Mouse (Mus musculus) lung, adult 18-20 months (tissue): ENCODE results near the gene AI464131.
"Not testable (repeated sequence)": the region's sequence is repeated elsewhere in the genome, so short reads cannot be mapped to it uniquely, and the experiment has no call there.

Experiments used
- DNase-seq, 2 experiments: peaks; one replicate each; pipeline ENCODE4 v3.0.0; 2022; ENCODE audit warnings: mixed read lengths in 2 of 2

The AI464131 gene

GRCm38 (mm10) chr4:41468396-41469080, 34.3 kb downstream of the AI464131 start:
- DNase-seq: peak; percentile 57 to 63

- DNase-seq: no peak
These were observed 37.6 kb downstream of the AI464131 start for GRCm38 (mm10) chr4:41465287-41465665.

- peak; percentile 99 to 100 for DNase-seq
These were observed 38.3 kb downstream of the AI464131 start, which contains the start of the genes Kif24 and Nudt2 for GRCm38 (mm10) chr4:41464345-41465286. Kif24 (minus strand) TSS chr4:41464887. Nudt2 (plus strand) TSS chr4:41465151.

GRCm38 (mm10) chr4:41463051-41463738, 39.7 kb downstream of the AI464131 start:
- not testable (repeated sequence) for DNase-seq

- DNase-seq: no peak
These were observed 42.2 kb downstream of the AI464131 start for GRCm38 (mm10) chr4:41460690-41461089.

GRCm38 (mm10) chr4:41447595-41447994, 55.3 kb downstream of the AI464131 start:
- DNase-seq: no peak
